Mouse (Mus musculus) kidney, embryonic 16.5 days (tissue): ENCODE data around the gene Fryl. TPM values are rescaled to one million over a fixed set of nuclear protein-coding genes. Genes with fewer than 3 reads are reported as not detected.

ENCODE experiments used
- polyA plus RNA-seq: library from polyadenylated mRNA; unstranded; fragments of >200 nt; fragmentation: Nextera tagmentation; extraction: Ambion mirVana; gene quantifications from 2 replicates; pipeline ENCODE4 v1.2.1, GENCODE M21; 2015

The Fryl gene
- polyA plus RNA-seq, 1 experiment from 2014 or later = 27.9 TPM

Other genes starting within 250 kb of the Fryl start
- gene Slc10a4, start 249.7 kb downstream of the Fryl start, polyA plus RNA-seq = 1.2 and 1.8 TPM in 2 replicates
- 244 and 281 TPM in 2 replicates for gene Ociad1, start 36.2 kb upstream of the Fryl start, polyA plus RNA-seq
- gene Ociad2, start 84.4 kb upstream of the Fryl start, polyA plus RNA-seq = 11.4 and 11.8 TPM in 2 replicates
- gene Cwh43, start 149.5 kb upstream of the Fryl start, polyA plus RNA-seq = 1.3 and 1.4 TPM in 2 replicates
- gene Dcun1d4, start 224.4 kb upstream of the Fryl start, polyA plus RNA-seq = 24.0 and 24.1 TPM in 2 replicates